ENCODE assay signal across 18 mouse cellular contexts in genomic region chr8:13419111-13419639, GRCm38 (mm10). TPM values are rescaled to one million over a fixed set of nuclear protein-coding genes. Genes with fewer than 3 reads are reported as not detected.
DNase-seq lines count a peak whose midpoint lies in the region.
"Had no signal": no experiment of that assay in that cellular context is flagged by ENCODE, and none has a peak within 500 bp of the region (broad histone marks: within the 10 kb centered on the region; RNA-seq: fewer than 3 reads in every experiment).

No protein-coding gene starts in this region.

- peak; percentile 29 for DNase-seq in adrenal gland, postnatal 10 days
- no peak for DNase-seq in adrenal gland, adult 18-20 months (ENCODE audit: low spot score in 2 of 2)
- peak; percentile 50 for DNase-seq in gastrocnemius, adult 18-20 months (ENCODE audit: low spot score)
- DNase-seq in gastrocnemius, postnatal 10 days = no peak
- peak; percentile 23 for DNase-seq in right cerebral cortex, adult 18-20 months
- DNase-seq in right cerebral cortex, postnatal 14 days = no peak
- DNase-seq in left cerebral cortex, postnatal 4 days = no peak
- DNase-seq: B cell, adult 2 months; cerebellum, adult 18-20 months; cerebellum, adult 9-11 months; cerebellum, postnatal 36 days; forebrain, postnatal 0 days; gastrocnemius, adult 2 months; gastrocnemius, postnatal 36 days; heart, adult 2 months had no signal

- intact Hi-C loops in left cerebral cortex, postnatal 4 days (cut with DNase I) = no loop called here

RNA-seq across cellular contexts. Expression of gene Grk1, which starts 14.3 kb away (rescaled TPM):
- under 1 TPM in 1 of 2 experiments, not detected in 1; 0.03 TPM for total RNA-seq in adrenal gland, postnatal 10 days (2021)
- not detected for total RNA-seq in adrenal gland, adult 18-20 months (2021)
- total RNA-seq in gastrocnemius, adult 18-20 months (2021) = not detected
- under 1 TPM; 0.02 TPM for total RNA-seq in gastrocnemius, postnatal 10 days (2021)
- total RNA-seq in left cerebral cortex, postnatal 4 days (2021) = not detected
- total RNA-seq: gastrocnemius, adult 2 months had no signal

RNA-seq across cellular contexts. Expression of gene Tmem255b, which starts 15.8 kb away (rescaled TPM):
- 1 to 10 TPM; 3.4 to 5.3 TPM for total RNA-seq in adrenal gland, postnatal 10 days (2021)
- 1 to 10 TPM; 1.3 to 1.7 TPM for total RNA-seq in adrenal gland, adult 18-20 months (2021)
- 1 to 10 TPM; 1.3 to 2.8 TPM for total RNA-seq in gastrocnemius, adult 18-20 months (2021)
- total RNA-seq in gastrocnemius, postnatal 10 days (2021) = 1 to 10 TPM; 3.9 to 7.5 TPM
- 1 to 10 TPM; 3.9 to 4.6 TPM for total RNA-seq in left cerebral cortex, postnatal 4 days (2021)
- total RNA-seq: G1E had no signal

RNA-seq across cellular contexts. Expression of gene Atp4b, which starts 22.6 kb away (rescaled TPM):
- not detected for total RNA-seq in adrenal gland, postnatal 10 days (2021)
- total RNA-seq in adrenal gland, adult 18-20 months (2021) = 1 to 10 TPM in 1 of 2 experiments, under 1 TPM in 1; 0.60 to 5.0 TPM
- not detected for total RNA-seq in gastrocnemius, adult 18-20 months (2021)
- total RNA-seq in gastrocnemius, postnatal 10 days (2021) = not detected
- not detected for total RNA-seq in left cerebral cortex, postnatal 4 days (2021)
- total RNA-seq: adrenal gland, postnatal 4 days; forebrain, postnatal 0 days; gastrocnemius, adult 2 months; gastrocnemius, postnatal 36 days; heart, adult 2 months; heart, postnatal 25 days had no signal

Comparison
In these comparisons a context has a peak if more than half of its experiments do, and no peak if none do; other contexts are left out.
1. DNase-seq: peak in adrenal gland, postnatal 10 days (single experiment), gastrocnemius, adult 18-20 months (single experiment) and right cerebral cortex, adult 18-20 months (single experiment); none in adrenal gland, adult 18-20 months (0 of 2), gastrocnemius, postnatal 10 days (single experiment), right cerebral cortex, postnatal 14 days (single experiment) and left cerebral cortex, postnatal 4 days (single experiment).